Mouse (Mus musculus) natural killer cell, adult 2 months (primary cell): ENCODE results near the gene Wnt9a.
"Not testable (repeated sequence)": the region's sequence is repeated elsewhere in the genome, so short reads cannot be mapped to it uniquely, and the experiment has no call there.

ENCODE experiments used
- DNase-seq, 2 experiments: peaks; one replicate each; pipeline ENCODE4 v3.0.0; 2022; ENCODE audit warnings: low spot score in 2 of 2

Gene Wnt9a

DNA sequence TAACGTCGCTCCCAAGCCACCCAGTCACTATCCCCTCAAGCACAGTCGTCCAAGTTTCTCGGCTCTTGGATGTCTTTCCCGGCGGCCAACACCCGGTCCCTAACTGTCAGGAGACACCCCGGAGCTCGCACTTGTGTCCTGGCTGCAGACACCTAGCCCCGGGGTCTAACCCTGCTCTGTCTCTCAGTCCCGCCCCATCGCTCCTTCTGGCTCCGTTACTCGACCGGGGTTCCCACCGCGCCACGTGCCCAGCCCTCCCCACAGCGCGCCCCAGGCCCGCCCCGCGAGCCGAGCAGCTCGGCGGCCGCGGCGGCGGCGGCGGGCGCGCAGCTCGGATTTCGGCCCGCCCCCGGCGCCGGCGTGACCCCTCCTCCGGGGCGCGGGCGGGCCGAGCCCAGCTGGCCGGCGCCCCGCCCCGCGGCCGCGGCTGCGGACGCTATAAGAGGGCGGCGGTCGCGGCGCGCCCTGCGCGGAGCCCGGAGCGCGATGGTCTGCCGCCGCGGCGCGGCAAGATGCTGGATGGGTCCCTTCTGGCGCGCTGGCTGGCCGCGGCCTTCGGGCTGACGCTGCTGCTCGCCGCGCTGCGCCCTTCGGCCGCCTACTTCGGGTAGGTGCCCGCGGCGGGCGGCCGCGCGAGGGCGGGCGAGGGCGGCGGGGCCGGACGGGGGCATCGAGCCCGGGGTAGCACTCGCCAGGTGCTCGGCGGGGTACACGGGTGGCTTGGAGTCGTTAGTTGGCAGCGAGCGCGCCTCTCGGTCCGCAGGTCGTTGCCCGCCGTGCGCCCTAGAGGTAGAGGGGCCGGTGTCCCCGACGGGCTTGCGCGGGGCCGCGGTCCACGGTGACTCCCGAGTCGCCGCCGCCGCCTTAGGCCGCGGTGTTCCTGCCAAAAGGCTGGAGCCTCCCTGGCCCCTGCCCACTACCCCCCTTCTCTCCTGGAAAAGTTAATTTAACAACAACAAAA, at the start of gene Wnt9a:
Gene Wnt9a, plus strand, starts transcription at position 468 of the 961 bp plus-strand sequence.
- DNase-seq: no peak

DNA sequence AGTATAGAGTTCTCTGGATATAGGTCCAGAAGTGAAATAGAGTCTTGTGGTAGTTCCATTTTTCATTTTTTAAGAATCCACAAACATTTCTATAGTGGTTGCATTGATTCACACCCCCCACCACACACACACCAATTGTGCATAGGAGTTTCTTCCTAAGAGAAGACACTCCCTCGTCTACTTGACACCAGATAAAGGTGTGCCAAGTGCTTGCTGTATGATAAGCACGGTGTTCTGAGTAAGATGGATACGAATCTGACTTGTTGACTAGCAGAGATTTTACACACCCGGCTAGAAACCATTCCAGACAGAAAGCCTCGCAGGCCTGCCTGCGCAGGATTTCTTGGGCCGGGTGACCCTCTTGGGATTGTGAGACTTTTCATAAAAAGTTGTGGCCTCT, 47.1 kb upstream of the Wnt9a start:
- DNase-seq: no peak

DNA sequence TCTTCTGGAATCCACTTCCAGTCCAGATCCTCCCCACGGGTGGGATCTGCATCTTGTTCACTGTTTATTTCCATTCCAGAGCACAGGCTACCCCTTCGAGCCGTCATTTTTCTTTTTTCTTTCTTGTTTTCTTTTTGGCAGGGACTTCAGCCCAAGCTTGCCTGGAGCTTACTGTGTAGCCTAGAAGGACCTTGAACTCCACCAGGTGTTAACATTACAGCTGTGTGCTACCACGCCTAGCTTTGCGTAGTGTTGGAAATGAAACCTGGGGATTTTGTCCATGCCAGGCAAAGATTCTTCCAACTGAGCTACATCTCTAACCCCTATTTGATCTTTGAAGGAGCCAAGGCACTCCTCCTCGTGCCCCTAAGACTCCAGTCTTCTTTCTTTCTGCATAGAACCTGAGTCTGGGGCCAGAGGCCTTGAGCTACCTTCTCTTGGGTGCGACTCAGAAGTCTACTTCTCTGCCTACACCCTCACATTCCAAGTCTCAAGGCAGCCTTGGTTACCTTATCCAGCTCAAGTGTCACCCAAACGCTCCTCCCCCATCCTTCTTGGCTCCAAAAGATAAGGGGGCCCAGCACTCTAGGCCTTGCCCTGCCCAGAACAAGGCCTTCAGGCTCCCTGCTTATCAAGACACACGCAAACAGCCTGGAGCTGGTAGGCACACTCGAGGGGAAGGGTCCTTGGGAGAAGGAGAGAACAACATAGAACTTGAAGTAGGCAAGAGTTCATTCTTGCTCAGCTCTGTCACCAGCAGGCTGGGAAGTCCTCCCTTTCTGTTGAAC, 45.8 kb upstream of the Wnt9a start:
- no peak for DNase-seq

DNA sequence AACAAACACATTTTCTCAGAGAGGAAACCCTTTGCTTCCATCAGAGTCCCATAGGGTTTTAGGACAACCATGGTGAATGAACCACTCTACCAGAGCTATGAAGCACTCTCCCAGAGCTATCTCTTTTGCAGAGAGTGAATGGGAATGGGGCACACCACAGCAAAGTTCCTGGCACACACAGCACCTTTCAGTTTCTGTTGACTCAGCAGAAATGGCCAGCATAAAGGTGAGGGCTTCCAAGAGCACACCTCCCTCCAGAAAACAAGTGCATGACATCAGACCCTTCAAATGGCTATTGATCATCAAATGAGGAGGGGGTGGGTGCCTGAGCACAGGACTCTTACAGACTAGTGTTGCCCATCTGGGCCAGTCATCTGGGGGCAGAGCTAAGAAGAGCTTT, 44.4 kb upstream of the Wnt9a start:
- no peak for DNase-seq

DNA sequence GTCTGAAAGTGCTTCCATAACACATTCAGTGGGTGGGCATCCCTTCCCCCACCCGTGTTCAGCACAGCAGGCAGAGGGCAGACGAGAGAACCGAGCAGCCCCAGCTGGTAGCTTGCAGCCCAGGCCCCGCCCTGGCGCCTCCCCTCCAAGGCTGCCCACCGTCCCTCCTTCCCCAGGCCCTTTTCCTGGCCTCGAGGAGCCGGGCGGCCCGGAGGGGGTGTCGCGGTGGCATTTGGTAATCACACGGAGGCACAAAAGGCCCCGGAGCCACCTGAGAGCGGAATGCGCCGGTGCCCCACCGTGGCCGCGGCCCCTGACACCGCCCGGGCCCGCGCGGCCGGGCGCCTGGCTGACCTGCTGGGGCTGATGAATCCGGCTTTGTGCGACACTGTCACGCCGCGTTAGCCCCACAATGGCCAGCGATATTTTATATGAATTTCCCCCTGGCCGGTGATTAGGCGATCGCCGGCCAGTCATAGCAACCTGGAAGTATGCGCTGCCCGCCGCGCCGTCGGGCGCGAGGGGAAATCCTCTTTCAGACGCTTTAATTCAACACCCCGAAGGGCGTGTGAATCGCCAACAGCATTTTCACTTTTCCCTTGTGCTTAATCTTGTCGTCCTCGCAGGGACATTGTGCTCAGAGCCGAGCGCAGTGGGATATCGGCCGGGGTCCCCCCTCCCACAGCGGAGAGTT, 42.7 kb upstream of the Wnt9a start:
- peak; percentile 6 to 7 for DNase-seq

DNA sequence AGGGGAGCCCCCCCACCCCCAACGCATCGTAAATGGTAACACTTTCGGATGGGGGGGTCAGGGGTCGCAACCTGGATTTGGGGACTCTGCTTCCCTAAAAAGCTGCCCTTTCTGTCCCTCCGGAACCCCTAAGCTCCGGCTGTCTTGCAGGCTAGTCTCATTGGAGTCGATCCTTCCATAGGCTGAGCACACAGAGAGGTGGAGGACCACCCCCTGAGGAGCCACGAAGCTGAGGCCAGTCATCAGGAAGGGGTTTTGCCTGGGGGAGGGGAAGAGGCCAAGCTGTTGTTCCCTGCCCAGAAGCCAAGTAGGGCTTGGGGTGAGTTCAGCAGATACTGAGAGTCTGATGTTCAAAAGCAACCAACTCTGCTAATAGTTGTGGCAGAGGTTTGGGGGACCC, 42.1 kb upstream of the Wnt9a start:
- DNase-seq: no peak

DNA sequence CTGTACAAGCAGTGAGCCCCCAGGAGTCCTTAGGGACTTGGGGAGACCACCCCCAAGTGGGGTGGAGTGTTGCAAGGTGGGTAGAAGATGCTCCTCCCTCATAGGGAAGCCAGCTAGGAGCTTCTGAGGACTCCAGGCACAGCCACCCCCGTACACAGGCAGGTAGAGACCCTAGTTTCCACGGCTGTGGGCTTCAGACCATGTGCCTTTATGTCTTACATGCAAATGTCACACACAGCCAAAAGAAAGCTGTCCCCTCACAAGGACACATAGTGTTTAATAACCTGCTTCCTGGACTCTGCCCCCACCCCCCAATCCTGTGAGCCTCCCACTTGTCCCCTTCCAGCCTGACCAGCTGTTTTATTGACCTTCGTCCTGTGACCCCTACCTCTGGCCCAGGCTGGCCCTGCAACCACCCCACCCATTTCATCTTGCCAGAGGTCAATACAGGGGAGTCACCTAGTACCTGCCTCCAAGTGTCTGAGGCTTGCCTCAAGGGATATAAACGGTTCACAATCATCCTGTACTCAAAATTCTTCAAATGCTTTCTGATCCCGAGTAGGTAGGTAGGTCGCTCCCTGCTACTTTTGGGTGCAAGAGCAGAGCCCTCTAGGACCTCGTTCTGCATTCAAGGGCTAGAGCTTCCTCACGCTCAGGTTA, 41.4 kb upstream of the Wnt9a start:
- no peak for DNase-seq

DNA sequence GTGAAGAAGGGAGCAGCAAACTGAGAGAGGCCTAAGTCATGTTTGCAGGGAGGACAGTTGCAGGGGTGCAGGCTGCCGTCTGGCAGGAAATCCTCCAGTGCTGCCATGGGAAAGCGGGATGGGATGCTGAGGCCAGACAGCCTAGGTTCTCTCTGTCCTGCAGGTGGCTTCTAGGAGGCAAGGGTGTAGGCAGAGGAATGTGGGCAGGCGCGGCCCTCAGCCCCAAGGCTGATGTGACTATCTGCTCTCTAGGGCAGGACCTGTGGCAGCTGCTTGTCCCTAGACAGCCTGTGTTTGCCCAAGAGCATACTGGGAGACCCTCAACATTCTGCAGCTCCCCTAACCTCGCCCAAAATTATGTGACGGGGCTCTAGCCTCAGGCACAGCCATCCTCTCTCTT, 40.0 kb upstream of the Wnt9a start:
- DNase-seq: no peak

DNA sequence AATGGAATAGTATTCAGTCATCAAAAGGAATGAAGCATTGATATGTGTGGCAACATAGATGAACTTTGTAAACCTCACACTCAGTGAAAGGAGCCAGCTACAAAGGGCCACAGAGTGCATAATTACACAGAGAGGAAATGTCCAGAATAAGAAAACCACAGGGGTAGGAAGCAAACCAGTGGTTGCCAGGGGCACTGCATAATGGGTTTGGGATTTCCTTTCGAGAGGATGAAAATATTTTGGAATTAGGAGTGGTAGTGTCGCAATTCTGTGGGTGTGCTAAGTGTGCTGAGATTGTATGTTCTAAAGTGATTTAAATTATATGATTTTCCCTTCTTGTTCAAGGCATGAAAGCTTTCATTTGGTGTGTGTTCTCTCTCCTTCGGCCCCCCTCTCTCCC, 32.5 kb upstream of the Wnt9a start:
- DNase-seq: no peak

DNA sequence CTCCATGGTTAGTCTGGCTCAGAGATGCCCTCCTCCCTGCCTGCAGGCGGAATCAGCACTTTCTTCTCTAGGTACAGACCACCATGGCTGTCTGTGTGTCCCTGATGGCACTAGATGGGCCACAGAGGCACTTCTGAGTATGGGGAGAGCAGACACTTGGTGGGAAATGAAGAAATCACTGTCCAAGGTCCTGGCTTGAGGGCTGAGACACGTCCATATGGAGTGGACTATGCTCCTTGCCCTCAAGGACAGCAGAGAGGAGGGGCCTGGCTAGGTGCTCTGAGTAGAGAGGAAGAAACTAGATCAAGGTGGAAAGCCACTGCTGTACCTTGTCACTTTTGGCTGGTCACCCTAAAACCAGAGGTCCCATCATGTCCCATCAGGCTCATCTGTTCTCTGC, 29.9 kb upstream of the Wnt9a start:
- DNase-seq: no peak

DNA sequence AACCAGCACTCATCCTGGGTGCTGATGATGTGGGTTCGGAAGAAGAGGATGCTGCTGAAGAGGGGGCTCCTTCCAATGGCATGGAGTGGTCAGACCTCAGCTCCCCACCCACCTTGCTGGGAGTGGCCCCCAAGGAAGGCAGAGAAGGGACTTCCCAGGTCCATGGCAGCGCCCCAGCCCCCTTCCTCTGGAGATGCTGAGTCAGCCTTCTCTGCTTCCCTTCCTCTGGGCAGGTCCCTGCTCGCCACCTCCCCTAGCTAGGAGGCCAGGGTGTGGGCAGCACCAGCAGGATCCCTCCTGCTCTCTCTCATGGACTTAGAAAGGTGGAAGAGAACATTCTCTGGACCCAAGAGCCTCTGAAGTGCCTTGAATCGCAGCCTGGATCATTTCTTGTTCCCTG, 28.7 kb upstream of the Wnt9a start:
- DNase-seq: no peak

DNA sequence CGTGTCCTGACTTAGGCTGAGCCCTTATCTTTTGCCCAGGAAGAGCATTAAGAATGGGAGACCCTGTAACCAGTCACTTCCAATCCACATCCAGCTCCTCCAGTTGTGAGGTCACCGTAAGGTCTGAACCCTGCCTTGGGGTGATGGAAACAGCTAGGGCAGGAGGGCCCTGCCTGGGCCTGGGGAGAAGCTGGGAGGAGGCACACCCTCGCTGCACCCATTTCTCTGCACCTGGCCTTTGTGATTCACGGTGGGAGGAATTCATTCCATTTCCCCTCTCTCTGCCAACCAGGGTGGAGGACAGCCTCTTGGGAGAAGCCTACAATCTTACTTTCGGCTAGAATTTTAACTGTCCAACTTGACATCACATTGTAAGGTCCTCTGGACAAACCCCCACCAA, 24.6 kb upstream of the Wnt9a start:
- no peak for DNase-seq

DNA sequence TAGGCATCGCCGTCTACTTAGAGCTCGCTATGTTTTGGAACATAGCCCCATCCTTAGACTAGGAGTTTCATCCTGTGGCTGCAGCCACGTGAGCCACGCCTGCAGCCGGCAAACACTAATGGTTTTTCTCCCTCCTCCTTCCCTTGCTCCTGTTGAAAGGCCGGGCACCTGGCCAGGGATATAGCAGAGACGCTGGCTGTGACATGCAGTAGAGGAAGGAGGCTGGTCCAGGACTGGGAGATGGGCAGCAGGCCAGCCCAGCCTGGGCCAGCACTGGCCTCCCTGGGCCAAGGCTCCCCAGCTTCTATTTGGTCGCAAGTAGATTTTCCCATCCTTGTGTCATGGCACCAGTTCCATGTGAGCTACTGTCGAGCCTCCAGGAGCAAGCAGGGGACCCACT, 23.8 kb upstream of the Wnt9a start:
- DNase-seq: no peak

DNA sequence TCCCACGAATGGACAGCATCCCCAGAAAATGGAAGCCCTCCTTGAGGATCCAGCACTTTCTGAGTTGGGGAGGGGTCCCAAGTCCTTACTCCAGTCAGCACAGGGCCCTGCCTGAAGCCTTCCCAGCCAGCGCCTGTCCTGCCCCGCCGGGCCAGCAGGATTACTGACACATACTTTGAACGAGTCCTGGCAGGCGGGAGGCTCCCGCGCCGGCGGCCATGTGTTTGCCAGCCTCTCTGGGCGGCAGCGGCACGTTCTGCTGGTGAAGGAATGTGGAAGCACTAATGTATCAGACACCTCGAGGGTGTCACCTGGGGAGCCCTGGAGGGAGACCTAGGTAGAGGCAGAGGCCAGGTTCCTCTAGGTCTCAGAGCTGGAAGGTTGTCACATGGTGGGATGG, 22.6 kb upstream of the Wnt9a start:
- no peak for DNase-seq

DNA sequence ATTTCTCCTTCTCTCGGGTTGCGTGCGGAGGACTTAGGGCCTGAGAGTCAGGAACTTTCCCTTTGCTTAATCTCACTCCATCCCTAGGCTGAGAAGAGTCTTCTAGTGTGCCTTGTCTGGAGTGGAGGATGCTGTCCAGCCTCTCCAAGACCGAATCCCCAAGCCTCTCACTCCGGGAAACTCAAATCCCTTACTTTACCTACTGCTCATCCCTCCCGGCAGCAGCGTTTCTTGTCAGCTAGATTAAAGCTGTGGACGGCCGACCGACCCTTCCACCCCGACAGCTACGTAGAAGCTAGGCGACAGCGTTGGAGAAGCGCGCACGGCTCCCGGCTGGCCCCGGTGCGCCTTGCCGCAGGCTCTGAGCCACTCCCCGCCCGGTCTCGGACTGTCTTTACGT, 17.0 kb upstream of the Wnt9a start:
- DNase-seq: no peak

DNA sequence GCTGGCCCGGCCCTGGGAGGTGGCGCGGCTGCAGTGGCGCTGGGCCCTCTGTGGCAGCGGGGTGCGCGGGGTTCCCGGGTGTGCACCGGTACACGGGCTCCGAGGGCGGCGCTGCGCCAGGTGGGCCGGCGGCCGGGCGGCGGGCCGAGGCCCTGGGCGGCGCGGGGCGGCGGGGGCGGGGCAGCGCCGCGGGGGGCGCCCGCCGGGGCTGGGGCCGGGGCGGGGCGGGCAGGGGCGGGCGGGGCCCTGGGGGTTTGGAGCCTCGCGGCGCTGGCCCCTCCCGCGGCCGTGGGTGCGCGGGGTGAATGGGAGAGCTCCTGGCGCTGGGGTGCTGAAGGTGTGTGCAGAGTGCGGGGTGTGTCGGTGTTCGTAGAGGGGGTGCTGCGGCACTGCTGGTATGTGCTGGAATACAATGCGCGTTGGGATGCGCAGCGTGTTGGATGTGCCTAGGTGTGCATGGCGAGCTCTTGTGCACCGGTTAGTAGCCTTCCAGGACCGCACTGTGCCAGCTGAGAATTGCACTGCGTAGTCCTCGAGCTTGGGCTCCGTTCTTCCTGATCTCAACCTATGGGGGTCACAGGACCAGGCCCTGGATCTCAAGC, 15.9 kb upstream of the Wnt9a start, which contains the start of gene Wnt3a:
Gene Wnt3a, minus strand, starts transcription at position 51 of the 602 bp plus-strand sequence.
- DNase-seq: no peak

DNA sequence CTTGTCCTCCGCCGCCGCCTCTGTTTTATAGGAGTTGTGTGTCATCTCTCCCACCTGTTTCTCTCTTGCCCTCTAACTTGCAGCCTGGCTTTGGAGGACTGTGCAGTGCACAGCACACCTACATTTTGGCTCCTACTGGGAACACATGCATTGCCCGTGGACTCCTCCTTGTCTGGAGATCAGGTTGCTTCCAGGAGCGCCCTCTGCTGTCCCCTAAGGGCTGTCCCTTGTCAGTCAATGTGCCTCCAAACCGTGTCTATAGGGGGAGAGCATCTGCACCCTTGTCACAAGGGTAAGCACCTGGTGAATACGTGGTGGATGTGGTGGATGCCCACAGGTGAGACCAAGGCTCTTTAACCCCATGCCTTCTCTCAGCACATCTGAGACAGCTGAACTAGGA, 13.1 kb upstream of the Wnt9a start:
- peak; percentile 38 to 39 for DNase-seq

DNA sequence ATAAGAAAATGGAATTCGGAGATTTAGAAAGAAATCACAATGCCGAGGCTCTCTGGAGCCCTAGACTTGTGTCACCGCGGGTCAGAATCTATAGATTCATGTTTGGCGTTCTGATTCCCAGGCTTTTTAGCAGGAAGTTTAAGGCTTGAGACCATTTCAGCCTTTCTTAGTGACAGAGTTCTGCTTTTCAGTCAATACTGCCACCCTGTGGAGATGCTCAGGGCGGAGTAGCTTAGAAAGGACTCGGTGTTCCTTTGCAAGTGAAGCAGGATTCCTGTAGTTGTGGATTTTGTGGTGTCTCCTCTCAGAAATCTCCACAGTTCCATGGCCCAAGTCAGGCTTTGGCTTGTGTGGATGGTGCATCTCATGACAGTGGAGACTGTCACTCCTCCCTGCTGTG, 8.8 kb upstream of the Wnt9a start:
- DNase-seq: no peak

DNA sequence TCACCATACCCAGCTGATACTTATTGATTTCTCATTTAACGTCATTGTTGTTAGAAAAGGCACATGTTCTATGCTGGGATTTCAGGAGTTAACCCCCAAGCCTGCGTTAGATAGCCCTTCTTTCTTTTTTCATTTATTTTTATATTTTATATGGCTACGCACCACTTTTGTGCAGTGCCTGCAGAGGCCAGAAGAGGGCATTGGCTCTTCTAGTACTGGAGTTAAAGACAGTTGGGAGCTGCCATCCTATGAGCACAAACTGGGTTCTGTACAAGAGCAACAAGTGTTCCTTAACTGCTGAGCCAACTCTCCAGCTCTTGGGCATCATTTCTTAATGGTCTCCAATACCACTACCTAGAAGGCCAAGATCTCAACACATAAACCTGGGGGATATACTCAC, 6.5 kb upstream of the Wnt9a start:
- no peak for DNase-seq

DNA sequence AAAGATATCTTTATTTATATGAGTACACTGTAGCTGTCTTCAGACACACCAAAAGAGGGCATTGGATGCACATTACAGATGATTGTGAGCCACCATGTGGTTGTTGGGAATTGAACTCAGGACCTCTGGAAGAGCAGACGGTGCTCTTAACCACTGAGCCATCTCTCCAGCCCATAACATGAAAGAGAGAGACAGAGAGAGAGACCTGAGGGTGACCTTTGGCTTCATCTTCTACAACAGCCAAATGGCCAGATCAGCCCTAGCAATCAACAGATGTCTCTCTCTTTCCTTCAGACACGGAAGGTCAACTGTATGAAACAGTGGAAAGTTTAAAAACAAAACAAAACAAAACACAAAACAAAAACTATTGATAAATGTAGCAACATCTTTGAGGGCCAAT, 5.7 kb upstream of the Wnt9a start:
- not testable (repeated sequence) for DNase-seq
